Mouse (Mus musculus) neural tube, embryonic 11.5 days (tissue): ENCODE results near the gene Dppa1. TPM values are rescaled to one million over a fixed set of nuclear protein-coding genes. Genes with fewer than 3 reads are reported as not detected.
A peak's percentile ranks its signal among the peaks of the same experiment; 100 is the strongest.
"Not testable (repeated sequence)": the region's sequence is repeated elsewhere in the genome, so short reads cannot be mapped to it uniquely, and the experiment has no call there.

Source experiments
- ATAC-seq: fragments of 200-750 bp; cut with Nextera tagmentation; 2 replicates; pipeline ENCODE4 v1.8.0; 2017; ENCODE audit warnings: moderate number of reproducible peaks, mild to moderate bottlenecking, moderate TSS enrichment, moderate library complexity; ENCODE audit not compliant: insufficient read depth, low FRiP score, low TSS enrichment
- DNase-seq: peaks from one replicate; pipeline ENCODE4 v3.0.0-alpha.2; 2015; ENCODE audit warnings: low spot score
- H3K27ac ChIP-seq: fragments of 300-500 bp; sonication (generic); 2 replicates; pipeline ENCODE4 v1.5.1; 2014; ENCODE audit warnings: low read depth, mild to moderate bottlenecking, low read length
- H3K27me3 ChIP-seq: fragments of 300-500 bp; sonication (generic); 2 replicates; pipeline ENCODE4 v1.6.1; 2014; ENCODE audit warnings: mild to moderate bottlenecking, low read length, mixed read lengths; ENCODE audit not compliant: control insufficient read depth, insufficient read depth
- H3K36me3 ChIP-seq: fragments of 300-500 bp; sonication (generic); 2 replicates; pipeline ENCODE4 v1.6.1; 2014; ENCODE audit warnings: mild to moderate bottlenecking, low read length, moderate library complexity, mixed read lengths; ENCODE audit not compliant: control insufficient read depth, insufficient read depth
- H3K4me1 ChIP-seq: fragments of 300-500 bp; sonication (generic); 2 replicates; pipeline ENCODE4 v1.6.1; 2014; ENCODE audit warnings: low read length, mixed read lengths; ENCODE audit not compliant: control insufficient read depth, insufficient read depth
- H3K4me2 ChIP-seq: fragments of 300-500 bp; sonication (generic); 2 replicates; pipeline ENCODE4 v1.6.1; 2014; ENCODE audit warnings: low read depth, mild to moderate bottlenecking, moderate library complexity
- H3K4me3 ChIP-seq: fragments of 300-500 bp; sonication (generic); 2 replicates; pipeline ENCODE4 v1.5.1; 2014; ENCODE audit warnings: low read depth, low read length
- H3K9ac ChIP-seq: fragments of 300-500 bp; sonication (generic); 2 replicates; pipeline ENCODE4 v1.6.1; 2014; ENCODE audit warnings: mild to moderate bottlenecking, low read length
- H3K9me3 ChIP-seq: fragments of 300-500 bp; sonication (generic); 2 replicates; pipeline ENCODE4 v1.6.1; 2016; ENCODE audit warnings: low read length; ENCODE audit not compliant: control insufficient read depth
- WGBS: fragments of 180-500 bp; shearing (Covaris S2); extraction: QIAGEN DNeasy Blood & Tissue Kit; methylation state at CpG from one replicate; pipeline ENCODE4 v1.1.7; 2014; 5-methylcytosine and 5-hydroxymethylcytosine counted together
- polyA plus RNA-seq: library from polyadenylated mRNA; unstranded; fragments of >200 nt; fragmentation: Nextera tagmentation; extraction: Ambion mirVana; gene quantifications from 2 replicates; pipeline ENCODE4 v1.2.1, GENCODE M21; 2014

Dppa1 gene
- polyA plus RNA-seq, result not detected in 2 replicates

GRCm38 (mm10) chr11:46629211-46629795, at the start of gene Dppa1:
Gene Dppa1 (minus strand): TSS chr11:46629261.
- no peak for ATAC-seq
- H3K9me3 ChIP-seq, result no peaks in the 10 kb centered on the region
- H3K36me3 ChIP-seq, result no peaks in the 10 kb centered on the region
- no peaks in the 10 kb centered on the region for H3K4me1 ChIP-seq
- WGBS, result 71% methylated on average over 2 of the region's 2 CpGs
- H3K9ac ChIP-seq, result no peak within 1 kb of the TSS
- no peak for DNase-seq
- H3K27me3 ChIP-seq, result no peaks in the 10 kb centered on the region
- no peak within 1 kb of the TSS for H3K27ac ChIP-seq
- H3K4me3 ChIP-seq, result no peak within 1 kb of the TSS
- no peak within 1 kb of the TSS for H3K4me2 ChIP-seq

GRCm38 (mm10) chr11:46667938-46668337, 38.9 kb upstream of the Dppa1 start:
- no peak overlapping the region for H3K4me2 ChIP-seq
- 64% methylated on average over 2 of the region's 2 CpGs for WGBS
- H3K27ac ChIP-seq, result no peak overlapping the region
- ATAC-seq (no peak), DNase-seq (no peak)
- no peak overlapping the region for H3K4me3 ChIP-seq
- H3K4me1 ChIP-seq, result no peaks in the 10 kb centered on the region
- no peaks in the 10 kb centered on the region for H3K36me3 ChIP-seq
- no peaks in the 10 kb centered on the region for H3K9me3 ChIP-seq
- no peak overlapping the region for H3K9ac ChIP-seq
- no peaks in the 10 kb centered on the region for H3K27me3 ChIP-seq

GRCm38 (mm10) chr11:46667105-46667504, 38.0 kb upstream of the Dppa1 start:
- H3K4me3 ChIP-seq, result no peak overlapping the region
- no peak overlapping the region for H3K4me2 ChIP-seq
- no peak overlapping the region for H3K9ac ChIP-seq
- no peak overlapping the region for H3K27ac ChIP-seq
- ATAC-seq (no peak), DNase-seq (no peak)
- H3K9me3 ChIP-seq, result no peaks in the 10 kb centered on the region
- no peaks in the 10 kb centered on the region for H3K36me3 ChIP-seq
- 91% methylated on average over 3 of the region's 3 CpGs for WGBS
- no peaks in the 10 kb centered on the region for H3K4me1 ChIP-seq
- no peaks in the 10 kb centered on the region for H3K27me3 ChIP-seq

GRCm38 (mm10) chr11:46665599-46666522, 36.8 kb upstream of the Dppa1 start:
- Histone ChIP-seq H3K27me3 (no peaks in the 10 kb centered on the region), H3K4me3 (no peak overlapping the region), H3K36me3 (no peaks in the 10 kb centered on the region), H3K4me1 (no peaks in the 10 kb centered on the region), H3K27ac (no peak overlapping the region), H3K9ac (no peak overlapping the region), H3K4me2 (no peak overlapping the region), H3K9me3 (no peaks in the 10 kb centered on the region)
- peak; percentile 70; the same call in 1 of the 2 replicates for ATAC-seq
- peak; percentile 36 for DNase-seq
- WGBS, result 70% methylated on average over 6 of the region's 6 CpGs

GRCm38 (mm10) chr11:46663215-46663614, 34.2 kb upstream of the Dppa1 start:
- ATAC-seq (no peak), DNase-seq (no peak)
- Histone ChIP-seq H3K9ac (no peak overlapping the region), H3K4me3 (no peak overlapping the region), H3K36me3 (no peaks in the 10 kb centered on the region), H3K4me1 (no peaks in the 10 kb centered on the region), H3K27me3 (no peaks in the 10 kb centered on the region), H3K9me3 (no peaks in the 10 kb centered on the region), H3K27ac (no peak overlapping the region), H3K4me2 (no peak overlapping the region)
- WGBS, result 75% methylated on average over 4 of the region's 4 CpGs

GRCm38 (mm10) chr11:46652476-46652875, 23.4 kb upstream of the Dppa1 start:
- H3K27ac ChIP-seq, result no peak overlapping the region
- DNase-seq (no peak), ATAC-seq (no peak)
- H3K27me3 ChIP-seq, result no peaks in the 10 kb centered on the region
- no peak overlapping the region for H3K4me2 ChIP-seq
- H3K4me1 ChIP-seq, result no peaks in the 10 kb centered on the region
- no peak overlapping the region for H3K4me3 ChIP-seq
- 90% methylated on average over 3 of the region's 3 CpGs for WGBS
- H3K36me3 ChIP-seq, result no peaks in the 10 kb centered on the region
- no peaks in the 10 kb centered on the region for H3K9me3 ChIP-seq
- H3K9ac ChIP-seq, result no peak overlapping the region

GRCm38 (mm10) chr11:46649655-46650054, 20.6 kb upstream of the Dppa1 start:
- ATAC-seq, H3K4me1 ChIP-seq, H3K9ac ChIP-seq, DNase-seq, H3K27ac ChIP-seq, H3K4me2 ChIP-seq, H3K36me3 ChIP-seq, H3K4me3 ChIP-seq, H3K27me3 ChIP-seq, H3K9me3 ChIP-seq: not testable (repeated sequence)
- WGBS, result 59% methylated on average over 3 of the region's 3 CpGs

GRCm38 (mm10) chr11:46644824-46645223, 15.8 kb upstream of the Dppa1 start:
- Histone ChIP-seq H3K4me3 (no peak overlapping the region), H3K9ac (no peak overlapping the region)

GRCm38 (mm10) chr11:46636568-46636967, 7.5 kb upstream of the Dppa1 start:
- Histone ChIP-seq H3K4me2 (no peak overlapping the region), H3K9me3 (no peaks in the 10 kb centered on the region), H3K9ac (no peak overlapping the region), H3K4me3 (no peak overlapping the region), H3K4me1 (no peaks in the 10 kb centered on the region), H3K36me3 (no peaks in the 10 kb centered on the region), H3K27ac (no peak overlapping the region), H3K27me3 (no peaks in the 10 kb centered on the region)
- no peak for DNase-seq
- WGBS, result 81% methylated on average over 3 of the region's 3 CpGs
- ATAC-seq, result no peak

More at GRCm38 (mm10) chr11:46644824-46645223, 15.8 kb upstream of the Dppa1 start:
- H3K4me1 ChIP-seq, result no peaks in the 10 kb centered on the region
- no peak overlapping the region for H3K27ac ChIP-seq
- no peaks in the 10 kb centered on the region for H3K27me3 ChIP-seq
- DNase-seq (no peak), ATAC-seq (no peak)
- H3K36me3 ChIP-seq, result no peaks in the 10 kb centered on the region
- H3K9me3 ChIP-seq, result no peaks in the 10 kb centered on the region
- WGBS, result 97% methylated on average over 1 of the region's 1 CpGs
- H3K4me2 ChIP-seq, result no peak overlapping the region
